Mouse (Mus musculus) intestine, postnatal 0 days (tissue): ENCODE measurements around the gene AC161166.1. TPM values are rescaled to one million over a fixed set of nuclear protein-coding genes. Genes with fewer than 3 reads are reported as not detected.
"Not testable (repeated sequence)": the region's sequence is repeated elsewhere in the genome, so short reads cannot be mapped to it uniquely, and the experiment has no call there.

Experiments used
- ATAC-seq: fragments of 200-750 bp; cut with Nextera tagmentation; 2 replicates; pipeline ENCODE4 v1.8.0; 2017; ENCODE audit warnings: mild to moderate bottlenecking, moderate TSS enrichment, moderate library complexity
- H3K27ac ChIP-seq: fragments of 300-500 bp; sonication (generic); 2 replicates; pipeline ENCODE4 v1.5.1; 2014; ENCODE audit warnings: mild to moderate bottlenecking, low read depth, low read length, moderate library complexity
- H3K27me3 ChIP-seq: fragments of 300-500 bp; sonication (generic); replicated peaks from 2 replicates; pipeline ENCODE4 v1.6.1; 2014; ENCODE audit warnings: low read length, mixed read lengths; ENCODE audit not compliant: control insufficient read depth, insufficient read depth
- H3K36me3 ChIP-seq: fragments of 300-500 bp; sonication (generic); 2 replicates; pipeline ENCODE4 v1.6.1; 2014; ENCODE audit warnings: mild to moderate bottlenecking, moderate library complexity; ENCODE audit not compliant: control insufficient read depth, insufficient read depth
- H3K4me1 ChIP-seq: fragments of 300-500 bp; sonication (generic); replicated peaks from 2 replicates; pipeline ENCODE4 v1.6.1; 2014; ENCODE audit warnings: antibody characterized with exemption, low read length, mixed read lengths; ENCODE audit not compliant: control insufficient read depth, insufficient read depth
- H3K4me2 ChIP-seq: fragments of 300-500 bp; sonication (generic); replicated peaks from 2 replicates; pipeline ENCODE4 v1.6.1; 2014; ENCODE audit warnings: low read depth, mild to moderate bottlenecking, moderate library complexity
- H3K4me3 ChIP-seq: fragments of 300-500 bp; sonication (generic); 2 replicates; pipeline ENCODE4 v1.5.1; 2014; ENCODE audit warnings: low read depth, low read length
- H3K9ac ChIP-seq: fragments of 300-500 bp; sonication (generic); 2 replicates; pipeline ENCODE4 v1.6.1; 2014; ENCODE audit warnings: mild to moderate bottlenecking, low read depth, low read length
- H3K9me3 ChIP-seq: fragments of 300-500 bp; sonication (generic); 2 replicates; pipeline ENCODE4 v1.6.1; 2016; ENCODE audit warnings: mixed run types; ENCODE audit not compliant: control insufficient read depth
- CTCF ChIP-seq: sonication (generic); IDR thresholded peaks from 2 replicates; pipeline ENCODE4 v1.5.1; 2016; ENCODE audit warnings: low read depth, mild to moderate bottlenecking, control low read depth, antibody characterized with exemption, moderate library complexity
- WGBS: fragments of 180-500 bp; shearing (Covaris S2); extraction: QIAGEN DNeasy Blood & Tissue Kit; methylation state at CpG from one replicate; pipeline ENCODE4 v1.1.7; 2014; 5-methylcytosine and 5-hydroxymethylcytosine counted together
- polyA plus RNA-seq: library from polyadenylated mRNA; unstranded; fragments of >200 nt; fragmentation: Nextera tagmentation; extraction: Ambion mirVana; gene quantifications from 2 replicates; pipeline ENCODE4 v1.2.1, GENCODE M21; 2015

The AC161166.1 gene
- polyA plus RNA-seq, 1 experiment from 2014 or later, result 0.05 TPM

DNA sequence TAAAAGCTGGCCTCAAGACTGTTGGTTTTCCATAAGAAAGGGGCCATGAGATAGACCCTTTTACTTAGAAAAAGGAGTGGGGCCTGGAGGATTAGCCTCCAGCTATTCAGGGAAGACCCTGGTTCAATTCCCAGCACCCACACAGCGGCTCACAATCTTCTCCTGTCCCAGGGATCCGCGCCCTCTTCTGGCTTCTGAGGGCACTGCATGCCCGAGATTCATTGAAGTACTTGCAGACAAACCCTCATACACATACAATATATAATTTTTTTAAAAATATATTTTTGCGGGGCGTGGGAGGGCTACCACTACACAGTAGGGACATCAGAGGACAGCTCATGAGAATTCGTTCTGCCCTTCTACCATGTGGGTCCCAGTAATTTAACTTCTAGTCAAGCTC is 11.3 kb downstream of the AC161166.1 start:
- peak; percentile 58 for TF ChIP-seq CTCF
- H3K4me1 ChIP-seq, result no peaks in the 10 kb centered on the region
- H3K9me3 ChIP-seq, result no peaks in the 10 kb centered on the region
- H3K9ac ChIP-seq, result no peak overlapping the region
- H3K4me3 ChIP-seq, result no peak overlapping the region
- H3K27ac ChIP-seq, result no peak overlapping the region
- H3K4me2 ChIP-seq, result no peak overlapping the region
- no peaks in the 10 kb centered on the region for H3K36me3 ChIP-seq
- peaks cover 24% of the 10 kb centered on the region for H3K27me3 ChIP-seq
- WGBS, result 39% methylated on average over 7 of the region's 7 CpGs
- ATAC-seq, result no peak

DNA sequence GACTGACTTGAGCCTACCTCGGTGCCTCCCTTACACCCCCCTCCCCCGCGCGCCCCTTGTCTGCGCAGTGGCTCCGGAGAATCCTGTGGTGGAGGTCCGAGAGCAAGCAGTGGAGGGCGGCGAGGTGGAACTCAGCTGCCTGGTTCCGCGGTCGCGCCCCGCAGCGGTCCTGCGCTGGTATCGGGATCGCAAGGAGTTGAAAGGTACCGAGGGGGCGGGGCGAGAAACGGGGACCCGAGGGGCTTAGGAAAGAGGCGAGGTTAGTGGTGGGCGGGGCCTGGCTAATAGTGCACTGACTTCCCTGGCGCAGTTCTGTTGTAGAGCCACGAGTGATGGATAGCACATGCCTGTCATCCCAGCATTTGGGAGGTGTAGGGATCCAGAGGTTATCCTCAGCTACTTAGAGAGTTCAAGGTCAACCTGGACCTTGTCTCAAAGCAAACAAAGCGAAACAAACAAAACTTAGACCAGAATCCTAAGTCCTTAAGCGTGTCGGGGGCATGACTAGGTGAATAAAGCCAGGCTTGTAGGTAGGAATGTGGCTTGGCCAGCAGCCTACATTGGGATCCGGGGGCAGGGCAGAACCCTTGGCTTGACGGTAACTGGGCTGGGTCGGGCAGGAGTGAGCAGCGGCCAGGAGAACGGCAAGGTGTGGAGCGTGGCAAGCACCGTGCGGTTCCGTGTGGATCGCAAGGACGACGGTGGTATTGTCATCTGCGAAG is 12.2 kb downstream of the AC161166.1 start:
- Histone ChIP-seq H3K36me3 (no peaks in the 10 kb centered on the region), H3K9ac (no peak overlapping the region), H3K4me1 (no peaks in the 10 kb centered on the region), H3K27ac (no peak overlapping the region), H3K27me3 (peaks cover 24% of the 10 kb centered on the region), H3K9me3 (no peaks in the 10 kb centered on the region), H3K4me2 (peak overlapping the region; percentile 45), H3K4me3 (0 out of 2 replicates have a peak overlapping the region, but pooled peaks have one; percentile 18)
- no peak; the same call in 1 of the 2 replicates for ATAC-seq
- TF ChIP-seq CTCF, result no peak
- WGBS, result 11% methylated on average over 43 of the region's 43 CpGs

- Histone ChIP-seq H3K9me3 (no peaks in the 10 kb centered on the region), H3K4me3 (no peak overlapping the region), H3K27me3 (0 out of 2 replicates have a peak, but pooled peaks cover 5% of the 10 kb centered on the region), H3K36me3 (no peaks in the 10 kb centered on the region), H3K27ac (no peak overlapping the region), H3K9ac (no peak overlapping the region), H3K4me2 (no peak overlapping the region), H3K4me1 (no peaks in the 10 kb centered on the region)
- WGBS, result 83% methylated on average over 8 of the region's 8 CpGs
- no peak for TF ChIP-seq CTCF
- no peak for ATAC-seq
Measured at GRCm38 (mm10) chr7:24488303-24488702, 24.0 kb downstream of the AC161166.1 start.

- H3K9me3 ChIP-seq, result no peaks in the 10 kb centered on the region
- no peak for TF ChIP-seq CTCF
- H3K9ac ChIP-seq, result no peak overlapping the region
- H3K27me3 ChIP-seq, result 0 out of 2 replicates have a peak, but pooled peaks cover 9% of the 10 kb centered on the region
- no peak overlapping the region for H3K4me3 ChIP-seq
- H3K36me3 ChIP-seq, result no peaks in the 10 kb centered on the region
- H3K27ac ChIP-seq, result no peak overlapping the region
- no peak for ATAC-seq
- WGBS, result 63% methylated on average over 3 of the region's 3 CpGs
- H3K4me2 ChIP-seq, result no peak overlapping the region
- H3K4me1 ChIP-seq, result no peaks in the 10 kb centered on the region
Measured at GRCm38 (mm10) chr7:24487403-24487802, 24.9 kb downstream of the AC161166.1 start.

GRCm38 (mm10) chr7:24486654-24487130 is 25.6 kb downstream of the AC161166.1 start:
- TF ChIP-seq CTCF, result no peak
- peaks cover 16% of the 10 kb centered on the region for H3K27me3 ChIP-seq
- no peak for ATAC-seq
- H3K9me3 ChIP-seq, result no peaks in the 10 kb centered on the region
- no peaks in the 10 kb centered on the region for H3K4me1 ChIP-seq
- no peak overlapping the region for H3K4me2 ChIP-seq
- WGBS, result 66% methylated on average over 9 of the region's 9 CpGs
- H3K4me3 ChIP-seq, result no peak overlapping the region
- H3K9ac ChIP-seq, result no peak overlapping the region
- no peak overlapping the region for H3K27ac ChIP-seq
- no peaks in the 10 kb centered on the region for H3K36me3 ChIP-seq

GRCm38 (mm10) chr7:24485481-24485880 is 26.8 kb downstream of the AC161166.1 start:
- H3K36me3 ChIP-seq, result no peaks in the 10 kb centered on the region
- H3K27me3 ChIP-seq, result peaks cover 26% of the 10 kb centered on the region
- TF ChIP-seq CTCF, result no peak
- H3K27ac ChIP-seq, result no peak overlapping the region
- H3K4me1 ChIP-seq, result no peaks in the 10 kb centered on the region
- no peak overlapping the region for H3K4me2 ChIP-seq
- ATAC-seq, result no peak
- WGBS, result 81% methylated on average over 9 of the region's 9 CpGs
- no peak overlapping the region for H3K4me3 ChIP-seq
- no peaks in the 10 kb centered on the region for H3K9me3 ChIP-seq
- no peak overlapping the region for H3K9ac ChIP-seq

DNA sequence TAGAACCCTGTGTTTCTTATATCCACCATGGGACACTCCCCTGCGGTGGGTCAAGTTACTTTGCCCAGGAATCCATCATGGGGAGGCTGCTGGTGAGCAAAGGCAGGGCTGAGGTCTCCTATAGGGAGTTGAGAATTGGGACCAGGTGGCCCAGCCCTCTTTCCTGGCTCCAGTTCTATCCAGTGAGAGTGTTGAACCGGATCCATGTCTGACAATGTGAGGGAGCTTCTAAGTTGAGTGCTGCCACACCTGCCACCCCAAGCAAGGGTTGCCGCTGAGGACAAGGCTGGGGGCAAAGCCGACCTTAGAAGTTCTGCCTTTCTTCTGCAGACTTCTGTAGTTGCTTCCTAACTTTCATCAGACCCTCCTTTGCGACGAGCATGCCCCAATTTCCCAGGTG is 29.0 kb downstream of the AC161166.1 start:
- not testable (repeated sequence) for H3K9ac ChIP-seq, H3K27ac ChIP-seq, H3K9me3 ChIP-seq, ATAC-seq, H3K4me2 ChIP-seq, H3K4me1 ChIP-seq, H3K4me3 ChIP-seq, H3K36me3 ChIP-seq
- peaks cover 26% of the 10 kb centered on the region for H3K27me3 ChIP-seq
- 62% methylated on average over 6 of the region's 6 CpGs for WGBS
